Mouse (Mus musculus) brain, embryonic 14.5 days (tissue): Measurements from ENCODE around the gene Gm21860.

Experiments used
- CTCF ChIP-seq: fragments of 200-500 bp; IDR thresholded peaks from 2 replicates; pipeline ENCODE4 v1.5.1; 2012; ENCODE audit warnings: inconsistent platforms, mild to moderate bottlenecking, moderate library complexity, borderline replicate concordance; ENCODE audit not compliant: insufficient read depth, insufficient read length; ENCODE audit errors: extremely low read depth
- POLR2A ChIP-seq: fragments of 200-500 bp; IDR thresholded peaks from 2 replicates; pipeline ENCODE4 v1.6.1; 2012; ENCODE audit warnings: mild to moderate bottlenecking, inconsistent platforms, borderline replicate concordance; ENCODE audit not compliant: poor library complexity, insufficient read depth, insufficient read length, severe bottlenecking; ENCODE audit errors: extremely low read depth

- TF ChIP-seq POLR2A (no peak), CTCF (no peak)
Observed at GRCm38 (mm10) chrY:90743811-90744220, 10.8 kb downstream of the Gm21860 start.
